In the genomic region with DNA sequence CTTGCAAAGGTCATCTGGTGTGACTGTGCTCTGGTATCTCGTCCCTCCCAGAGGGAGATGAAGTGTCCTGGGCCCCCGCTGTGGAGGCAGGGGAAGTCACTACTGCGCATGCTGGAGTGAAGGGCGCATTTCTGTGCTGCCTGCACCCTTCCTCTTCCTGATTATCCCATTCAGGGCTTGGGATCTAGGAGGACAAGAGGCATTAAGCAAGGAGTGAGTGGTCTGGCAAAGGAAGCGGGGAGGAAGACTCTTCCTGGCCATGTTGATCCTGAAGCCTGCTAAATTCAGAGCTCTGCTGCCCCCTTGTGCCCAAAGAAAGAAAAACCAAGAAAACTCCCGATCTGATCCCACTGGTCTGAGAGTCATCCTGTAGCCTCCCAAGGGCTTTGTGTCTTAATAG, we compare ENCODE assay signal across 8 mouse cellular contexts. TPM values are rescaled to one million over a fixed set of nuclear protein-coding genes. Genes with fewer than 3 reads are reported as not detected.
DNase-seq lines count a peak whose midpoint lies in the region; ATAC-seq lines count a peak whose summit lies in the region.

No protein-coding gene starts in this region.

- H3K4me2 ChIP-seq in hindbrain, embryonic 11.5 days (replicated peaks; ENCODE audit: low read depth, low read length) = no peak overlapping the region

- H3K27me3 ChIP-seq in hindbrain, embryonic 11.5 days (ENCODE audit: control insufficient read depth, insufficient read depth, low read length) = no peaks in the 10 kb centered on the region

- ATAC-seq in hindbrain, embryonic 11.5 days (ENCODE audit: low FRiP score) = peak; percentile 53; the same call in 1 of the 2 replicates

- no peak overlapping the region for H3K9ac ChIP-seq in hindbrain, embryonic 11.5 days (ENCODE audit: low read depth, low read length)

- no peaks in the 10 kb centered on the region for H3K9me3 ChIP-seq in hindbrain, embryonic 11.5 days (ENCODE audit: control insufficient read depth, low read length)

- H3K4me3 ChIP-seq in hindbrain, embryonic 11.5 days (ENCODE audit: low read depth, low read length) = no peak overlapping the region

- DNase-seq in T-cell, adult 2 months (ENCODE audit: low spot score) = peak; percentile 27
- DNase-seq in cerebellum, postnatal 10 days = peak; percentile 87 to 88
- DNase-seq in frontal cortex, adult 2 months (ENCODE audit: extremely low spot score in 1 of 2, low spot score in 1 of 2) = peak; percentile 16 to 83
- peak; percentile 94 for DNase-seq in hindbrain, embryonic 11.5 days (ENCODE audit: low spot score)
- DNase-seq in layer of hippocampus, postnatal 14 days (ENCODE audit: low spot score in 2 of 2) = peak; percentile 61 to 74
- peak; percentile 80 for DNase-seq in lung, postnatal 14 days
- peak; percentile 90 for DNase-seq in retina, postnatal 1 day
- peak; percentile 54 to 76 for DNase-seq in urinary bladder, postnatal 4 days (ENCODE audit: low spot score in 2 of 2)

- no peaks in the 10 kb centered on the region for H3K36me3 ChIP-seq in hindbrain, embryonic 11.5 days (ENCODE audit: control insufficient read depth, insufficient read depth, low read length)

- H3K27ac ChIP-seq in hindbrain, embryonic 11.5 days (ENCODE audit: low read depth, low read length) = no peak overlapping the region

- no peaks in the 10 kb centered on the region for H3K4me1 ChIP-seq in hindbrain, embryonic 11.5 days (replicated peaks; ENCODE audit: control insufficient read depth, insufficient read depth, low read length)

- whole genome bisulfite sequencing in hindbrain, embryonic 11.5 days = 33% methylated on average over 6 of the region's 6 CpGs

RNA-seq across cellular contexts. Expression of a gene that starts 13.6 kb away (rescaled TPM):
- polyA plus RNA-seq in frontal cortex, adult 2 months (2012; rRNA removed) = 0.57 and 1.1 TPM in 2 replicates
- 0.81 and 1.2 TPM in 2 replicates for polyA plus RNA-seq in hindbrain, embryonic 11.5 days (2014; fragmentation: Nextera tagmentation; extraction: Ambion mirVana)
- 1 to 10 TPM; 2.7 to 4.1 TPM for total RNA-seq in layer of hippocampus, postnatal 14 days (2021)

Comparison
In these comparisons a context has a peak if more than half of its experiments do, and no peak if none do; other contexts are left out.
1. DNase-seq: peak in every context shown above with its lines; median percentile 94 in hindbrain, embryonic 11.5 days; 90 in retina, postnatal 1 day; 88 in cerebellum, postnatal 10 days; 80 in lung, postnatal 14 days; 68 in layer of hippocampus, postnatal 14 days; 65 in urinary bladder, postnatal 4 days; 50 in frontal cortex, adult 2 months; 27 in T-cell, adult 2 months.